Mouse (Mus musculus) bone marrow macrophage, adult 2 months (primary cell): Measurements from ENCODE around the gene Prrc2b.

ENCODE experiments used
- CTCF ChIP-seq: IDR thresholded peaks from 2 replicates; pipeline ENCODE4 v1.5.1; 2012; ENCODE audit warnings: low read depth, mild to moderate bottlenecking, low read length, moderate library complexity
- POLR2A ChIP-seq: IDR thresholded peaks from 2 replicates; pipeline ENCODE4 v1.6.1; 2012; ENCODE audit warnings: mild to moderate bottlenecking, low read depth, low read length, borderline replicate concordance

DNA sequence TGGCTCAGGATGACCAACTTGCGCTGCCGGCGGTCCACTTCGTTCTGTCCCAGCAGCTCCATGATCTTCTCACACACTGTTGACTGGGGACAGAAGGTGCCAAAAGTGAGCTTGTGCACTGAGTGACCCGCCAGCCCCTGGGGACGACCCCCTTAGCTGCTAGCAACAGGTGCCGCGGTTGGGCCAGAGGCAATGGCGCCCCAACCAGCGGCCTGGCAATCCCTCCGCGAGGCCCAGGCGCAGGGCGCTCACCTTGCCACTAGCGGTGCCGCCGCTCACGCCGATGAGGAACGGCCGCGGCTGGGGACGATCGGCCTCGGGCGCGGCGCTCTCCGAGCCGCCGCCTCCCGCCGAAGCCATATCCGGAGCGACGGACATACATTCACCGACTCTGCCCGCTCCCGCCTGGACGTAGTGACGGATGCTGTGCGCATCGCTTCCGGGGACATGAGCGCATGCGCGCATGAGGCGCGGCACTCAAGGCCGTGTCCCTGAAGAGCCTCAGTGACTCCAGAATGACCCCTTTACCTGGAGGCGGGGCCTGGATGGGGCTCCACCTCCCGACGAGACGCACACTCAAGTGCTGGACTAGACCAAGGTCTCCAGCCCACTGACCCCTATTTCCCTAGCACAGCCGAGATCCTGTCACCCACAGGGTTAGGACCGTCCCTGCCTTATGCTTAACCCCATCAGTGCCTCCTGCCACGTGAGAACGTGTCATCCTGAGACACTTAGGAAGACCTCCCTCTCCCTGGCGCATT, 109.0 kb downstream of the Prrc2b start, which contains the start of gene Uck1:
- TF ChIP-seq POLR2A (peak; percentile 26; the same call in 1 of the 2 replicates), CTCF (no peak)
